Mouse (Mus musculus) splenic B cell, adult 2 months (primary cell): ENCODE data around the gene Iqcj.

ENCODE experiments used
- DNase-seq: peaks from one replicate; pipeline ENCODE4 v3.0.0-alpha.2; 2011; ENCODE audit warnings: low read depth, low spot score
- H3K27me3 ChIP-seq: 2 replicates; pipeline ENCODE4 v1.6.1; 2012; ENCODE audit warnings: mild to moderate bottlenecking, low read length, moderate library complexity, mixed read lengths; ENCODE audit not compliant: control insufficient read depth, poor library complexity, insufficient read depth, severe bottlenecking
- H3K36me3 ChIP-seq: 2 replicates; pipeline ENCODE4 v1.6.1; 2012; ENCODE audit warnings: mild to moderate bottlenecking, low read length, moderate library complexity, mixed read lengths; ENCODE audit not compliant: control insufficient read depth, poor library complexity, insufficient read depth, severe bottlenecking

Gene Iqcj

DNA sequence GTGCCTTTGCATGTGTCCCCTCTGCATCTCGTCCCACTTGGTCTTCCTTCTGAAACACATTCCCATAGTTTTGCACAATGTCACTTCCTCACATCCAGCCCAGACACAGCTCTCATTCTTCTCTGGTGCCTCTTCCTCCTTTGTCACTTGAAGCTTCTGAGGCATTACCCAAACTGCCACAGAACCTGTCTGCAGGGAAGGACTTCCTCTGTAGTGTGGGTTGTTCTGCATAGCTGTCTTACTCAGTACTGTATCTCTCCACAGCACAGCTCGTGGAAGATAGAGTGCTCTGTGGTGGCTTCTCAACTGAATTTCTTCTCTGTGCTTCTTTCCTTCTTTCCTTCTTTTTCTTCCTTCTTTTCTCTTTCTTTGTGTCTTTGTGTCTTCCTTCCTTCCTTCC is 33.4 kb downstream of the Iqcj start:
- no peak for DNase-seq
- Histone ChIP-seq H3K36me3 (no peaks in the 10 kb centered on the region), H3K27me3 (no peaks in the 10 kb centered on the region)

DNA sequence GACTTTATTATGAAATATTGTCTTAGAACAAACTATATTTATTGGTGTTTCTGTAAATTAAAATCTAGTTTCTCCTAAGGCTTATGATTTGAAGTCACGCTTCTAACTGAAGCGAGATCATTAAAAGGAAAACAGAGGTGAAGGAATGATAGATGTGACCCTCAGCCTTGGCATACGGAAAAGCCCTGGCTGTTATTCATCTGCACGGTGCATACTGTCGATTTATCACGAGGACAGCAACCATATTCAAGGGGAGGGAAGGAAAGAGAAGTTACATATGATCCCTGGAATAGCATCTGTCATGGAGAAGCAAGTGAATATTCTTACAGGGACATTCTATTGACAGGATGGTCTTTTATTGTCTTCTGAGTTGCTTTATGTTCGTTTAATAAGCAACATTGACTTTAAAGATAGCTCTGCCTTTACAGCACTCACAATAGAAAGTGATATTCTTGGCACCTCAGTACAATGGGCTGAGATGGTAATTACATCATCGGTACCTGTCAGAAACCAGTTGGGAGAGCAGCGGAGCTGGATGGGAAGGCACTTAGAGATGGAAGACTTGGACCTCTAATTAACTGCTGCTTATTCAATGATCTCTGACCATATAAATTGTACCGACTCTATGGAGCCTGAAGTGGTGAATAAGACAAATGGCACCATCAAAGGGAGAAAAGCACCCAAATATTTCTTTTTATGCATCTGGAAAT is 38.6 kb downstream of the Iqcj start:
- DNase-seq, result no peak
- Histone ChIP-seq H3K27me3 (no peaks in the 10 kb centered on the region), H3K36me3 (no peaks in the 10 kb centered on the region)

DNA sequence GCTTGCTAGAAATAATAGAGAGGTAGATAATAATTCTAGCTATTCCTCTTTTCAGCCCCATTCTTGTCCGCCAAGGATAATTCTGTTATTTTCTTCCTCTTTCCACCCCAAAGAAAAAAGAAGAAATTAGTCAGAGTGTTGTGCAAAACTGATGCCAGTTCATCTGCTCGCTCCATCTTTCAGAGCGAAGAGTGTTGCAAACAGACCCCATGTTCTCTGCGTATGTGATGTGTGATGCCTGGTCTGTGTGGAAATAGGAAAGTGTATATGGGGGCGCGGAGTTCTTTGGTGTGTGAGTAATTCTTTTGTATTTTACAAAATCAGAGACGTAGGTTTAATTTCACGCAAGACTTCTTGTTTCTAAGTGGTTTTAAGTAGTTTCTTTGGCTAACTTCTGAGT is 39.2 kb downstream of the Iqcj start:
- no peak for DNase-seq
- no peaks in the 10 kb centered on the region for H3K27me3 ChIP-seq

DNA sequence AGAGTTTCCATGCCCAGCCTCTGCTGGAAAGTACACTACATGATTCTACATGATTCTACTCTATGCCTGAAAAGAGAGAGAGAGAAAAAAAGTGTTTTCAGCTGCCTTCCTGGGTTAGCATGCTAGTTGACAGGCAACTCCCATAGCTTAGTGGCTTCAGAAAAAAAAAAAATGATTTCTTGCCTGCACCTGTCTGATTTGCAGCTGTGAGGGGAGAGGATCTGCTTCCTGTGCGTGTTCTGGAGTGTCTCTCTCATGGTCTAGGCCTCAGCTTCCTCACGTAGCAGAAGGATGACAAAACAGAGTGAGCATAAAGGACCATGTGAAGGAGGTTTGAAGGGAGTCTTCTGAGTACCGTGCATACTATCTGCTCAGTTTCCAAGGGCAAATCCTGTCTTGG is 39.9 kb downstream of the Iqcj start:
- H3K27me3 ChIP-seq, result no peaks in the 10 kb centered on the region
- no peaks in the 10 kb centered on the region for H3K36me3 ChIP-seq
- no peak for DNase-seq

More for the DNA sequence above, 39.2 kb downstream of the Iqcj start:
- no peaks in the 10 kb centered on the region for H3K36me3 ChIP-seq

DNA sequence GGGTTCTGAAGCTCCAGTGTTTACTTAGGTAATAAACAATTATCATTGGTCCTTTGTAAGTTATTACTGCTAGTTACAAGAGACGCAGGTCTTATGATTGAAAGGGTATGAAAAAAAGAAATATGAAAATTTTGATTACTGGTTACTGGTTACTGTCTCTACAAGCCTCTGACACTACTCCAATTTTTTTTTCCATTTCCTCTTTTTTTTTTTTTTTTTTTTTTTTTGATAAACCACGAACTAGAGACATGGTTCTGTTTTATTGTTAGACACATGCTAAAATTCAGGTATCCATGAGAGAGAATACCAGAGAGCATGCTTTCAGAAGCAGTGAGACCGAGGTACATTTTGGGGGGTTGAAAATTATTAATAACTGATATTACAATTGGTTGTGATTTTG is 43.8 kb downstream of the Iqcj start:
- no peaks in the 10 kb centered on the region for H3K36me3 ChIP-seq
- H3K27me3 ChIP-seq, result no peaks in the 10 kb centered on the region
- no peak for DNase-seq

DNA sequence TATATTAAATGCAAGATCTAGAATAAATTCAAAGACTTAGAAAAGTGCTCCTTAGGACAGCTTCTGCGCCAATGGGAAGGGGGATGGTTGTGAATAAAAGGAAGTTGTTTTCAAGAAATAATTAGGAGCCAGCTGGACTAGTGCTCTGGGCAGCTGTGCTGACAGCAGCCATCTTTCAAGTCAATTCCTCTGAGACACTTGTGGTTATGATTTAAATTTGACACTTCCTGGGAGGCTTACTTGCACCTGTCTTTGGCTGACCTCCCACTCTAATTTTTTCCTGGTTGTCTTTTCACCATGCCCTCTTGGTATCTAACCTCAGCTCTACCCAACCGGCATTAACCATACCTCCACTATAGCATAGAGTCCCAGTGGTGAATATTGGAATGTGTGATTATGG is 55.0 kb downstream of the Iqcj start:
- Histone ChIP-seq H3K27me3 (no peaks in the 10 kb centered on the region), H3K36me3 (no peaks in the 10 kb centered on the region)
- DNase-seq, result no peak

DNA sequence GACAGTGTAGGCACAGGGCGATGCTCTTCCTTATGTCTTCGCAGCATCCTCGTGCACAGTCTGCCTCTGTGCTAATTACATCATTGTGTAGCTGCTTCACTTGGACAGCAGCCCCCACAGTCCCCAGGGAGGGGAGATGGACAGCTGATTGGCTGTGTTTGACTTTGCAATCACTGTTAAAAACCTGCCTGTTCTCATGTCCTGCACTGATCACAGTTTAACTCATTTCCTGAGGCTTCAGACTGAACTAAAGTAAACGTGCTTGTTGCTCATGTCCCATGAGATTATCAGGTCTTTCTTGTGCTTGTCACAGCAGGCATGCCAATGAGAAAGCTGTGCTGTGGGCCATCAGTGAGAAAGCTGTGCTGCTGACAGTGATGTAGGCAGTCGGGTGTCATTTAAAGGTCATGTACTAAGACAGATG is 60.5 kb downstream of the Iqcj start:
- H3K36me3 ChIP-seq, result no peaks in the 10 kb centered on the region
- no peak for DNase-seq
- H3K27me3 ChIP-seq, result no peaks in the 10 kb centered on the region

DNA sequence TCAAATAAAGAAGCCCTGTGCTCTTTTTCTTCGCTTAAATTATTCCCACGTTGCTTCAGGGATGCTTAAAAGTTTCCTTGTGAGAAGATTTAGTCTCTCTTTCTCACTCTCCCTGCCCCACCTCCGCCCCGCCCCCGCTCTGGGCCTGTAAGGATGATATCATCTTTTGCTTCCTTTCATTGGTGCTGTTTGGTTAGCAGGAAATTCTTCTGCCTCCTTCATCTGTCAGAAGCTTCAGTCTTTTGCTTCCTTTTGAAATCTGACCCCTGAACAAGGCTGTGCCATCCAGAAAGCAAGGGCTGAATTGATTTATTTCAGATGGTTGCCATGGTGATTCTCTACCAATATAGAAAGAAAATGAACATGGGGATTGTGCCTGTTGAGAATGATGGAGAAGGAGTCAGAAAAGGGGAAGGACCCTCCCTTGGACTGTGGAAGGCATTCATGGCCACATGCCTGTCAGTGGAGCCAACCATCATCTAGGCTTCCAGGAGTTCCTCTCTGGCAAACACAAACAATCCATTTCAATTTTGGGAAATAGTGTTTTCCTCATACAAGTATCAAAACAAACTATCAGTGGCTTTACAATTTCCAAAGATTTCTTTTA is 62.5 kb downstream of the Iqcj start:
- no peaks in the 10 kb centered on the region for H3K36me3 ChIP-seq
- no peaks in the 10 kb centered on the region for H3K27me3 ChIP-seq
- DNase-seq, result no peak

DNA sequence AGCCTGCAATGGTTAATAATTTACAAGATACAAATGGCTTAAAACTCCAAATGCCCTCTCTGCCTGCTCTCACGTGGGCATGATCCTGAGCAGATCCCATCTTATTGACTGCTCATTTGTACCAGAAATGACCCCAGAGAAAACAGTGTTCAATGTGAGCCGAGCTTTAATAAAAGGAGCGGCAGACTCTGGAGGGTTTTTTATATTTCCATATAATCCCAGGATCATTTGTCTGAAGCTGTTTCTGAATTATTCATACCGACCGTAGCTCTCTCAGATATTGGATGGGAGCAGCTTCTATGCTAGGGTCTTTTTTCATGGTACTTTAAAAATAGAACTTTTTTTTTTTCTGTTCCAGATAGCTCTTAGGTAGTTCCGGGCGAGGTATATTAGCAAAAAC is 67.7 kb downstream of the Iqcj start:
- DNase-seq, result no peak
- Histone ChIP-seq H3K36me3 (no peaks in the 10 kb centered on the region), H3K27me3 (no peaks in the 10 kb centered on the region)

DNA sequence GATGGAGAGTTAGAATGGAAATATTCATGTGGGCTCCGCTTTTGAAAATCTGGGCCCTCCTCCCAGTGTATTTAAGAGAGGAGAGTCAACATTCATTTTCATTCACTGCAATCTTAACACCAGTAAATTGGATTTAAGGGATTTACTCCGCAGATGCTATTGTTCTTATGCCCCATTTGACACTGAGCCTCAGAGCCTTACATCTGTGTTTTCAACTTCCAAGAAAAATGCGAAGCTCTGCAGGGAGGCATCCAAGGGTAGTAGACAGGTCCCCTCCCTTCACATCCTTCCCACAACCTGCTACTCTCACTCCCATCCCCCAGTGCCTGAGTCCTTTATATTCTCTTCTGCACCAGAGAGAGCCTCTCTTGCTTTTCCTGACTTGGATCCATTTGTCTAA is 68.1 kb downstream of the Iqcj start:
- no peak for DNase-seq
- Histone ChIP-seq H3K36me3 (no peaks in the 10 kb centered on the region), H3K27me3 (no peaks in the 10 kb centered on the region)

DNA sequence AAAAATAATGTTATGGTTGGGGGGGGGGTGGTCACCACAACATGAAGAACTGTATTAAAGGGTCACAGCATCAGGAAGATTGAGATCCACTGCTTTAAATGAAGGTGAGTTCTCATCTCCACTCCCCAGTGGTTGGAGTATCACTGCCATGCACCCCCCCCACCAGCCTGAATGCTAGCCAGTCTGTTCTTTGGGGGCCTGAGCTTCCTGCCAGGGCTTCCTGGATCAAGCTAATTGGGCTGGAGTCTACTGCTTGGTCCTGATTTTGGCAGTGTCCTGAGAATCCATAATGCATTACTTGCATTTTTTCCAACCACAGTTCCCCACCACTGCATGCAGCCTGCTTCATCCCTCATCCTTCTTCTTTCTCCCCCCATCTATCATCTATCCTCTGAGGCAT is 68.7 kb downstream of the Iqcj start:
- H3K27me3 ChIP-seq, result no peaks in the 10 kb centered on the region
- no peak for DNase-seq
- no peaks in the 10 kb centered on the region for H3K36me3 ChIP-seq

DNA sequence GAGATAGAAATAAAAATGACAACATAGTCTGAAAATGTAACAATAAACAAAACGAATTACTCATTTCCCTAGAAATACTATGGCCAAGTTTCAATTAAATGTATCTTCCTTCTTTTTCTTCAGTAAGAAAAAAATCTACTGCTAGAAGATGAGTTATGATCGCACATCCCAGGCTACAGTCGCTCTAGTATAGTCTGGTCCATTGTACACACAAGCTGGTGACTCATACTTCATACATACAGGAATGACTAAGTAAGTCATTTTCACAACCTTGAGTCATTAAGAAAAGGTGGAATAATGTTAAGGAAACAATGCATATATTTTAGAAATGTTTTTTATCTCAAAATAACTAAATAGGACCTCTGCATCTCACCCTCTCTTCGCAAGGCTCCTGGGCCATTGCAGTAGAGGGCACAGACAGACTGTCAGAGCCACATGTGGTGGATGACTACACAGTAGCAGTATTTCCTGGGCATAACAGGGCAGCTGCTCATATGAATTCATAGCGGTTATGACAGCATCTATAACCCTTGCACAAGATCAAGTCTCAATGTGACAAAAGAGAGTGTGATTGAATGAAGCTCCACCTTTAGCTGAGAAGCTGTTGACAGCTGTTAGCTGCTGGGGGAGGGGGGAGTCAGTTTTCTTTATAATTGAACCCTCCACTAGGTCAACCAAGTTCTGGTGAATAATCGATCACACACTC is 70.1 kb downstream of the Iqcj start:
- no peaks in the 10 kb centered on the region for H3K36me3 ChIP-seq
- no peaks in the 10 kb centered on the region for H3K27me3 ChIP-seq
- DNase-seq, result no peak

DNA sequence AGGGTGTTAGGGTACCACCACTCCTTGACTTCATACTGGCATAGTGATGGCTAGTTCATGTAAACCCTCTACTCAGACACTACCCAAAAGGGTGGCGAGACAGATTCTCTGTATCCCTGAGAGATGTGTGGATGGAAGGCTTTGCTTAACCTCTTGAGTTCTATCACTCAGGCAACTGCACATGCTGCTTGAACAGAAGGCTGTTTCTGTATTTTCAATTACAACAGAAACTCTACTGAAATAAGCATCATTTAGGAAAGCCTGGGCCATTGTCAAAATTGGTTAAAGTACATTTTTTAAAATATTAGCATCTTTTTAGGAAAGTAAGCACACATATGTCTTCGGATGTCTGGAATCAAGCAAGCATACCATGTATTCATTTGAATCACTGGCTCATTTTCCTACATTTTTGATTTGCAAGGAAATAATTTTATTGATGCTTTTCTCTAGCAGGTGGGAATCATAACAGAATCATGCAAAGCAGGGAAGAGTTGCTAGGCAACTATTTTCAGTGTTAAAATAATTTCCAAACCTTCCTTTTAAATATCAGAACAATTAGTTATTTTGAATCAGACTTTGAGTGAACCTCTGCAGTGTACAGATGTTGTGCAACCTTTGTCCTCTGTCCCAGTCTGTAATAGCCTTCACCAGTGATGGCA is 82.4 kb downstream of the Iqcj start:
- no peaks in the 10 kb centered on the region for H3K27me3 ChIP-seq

DNA sequence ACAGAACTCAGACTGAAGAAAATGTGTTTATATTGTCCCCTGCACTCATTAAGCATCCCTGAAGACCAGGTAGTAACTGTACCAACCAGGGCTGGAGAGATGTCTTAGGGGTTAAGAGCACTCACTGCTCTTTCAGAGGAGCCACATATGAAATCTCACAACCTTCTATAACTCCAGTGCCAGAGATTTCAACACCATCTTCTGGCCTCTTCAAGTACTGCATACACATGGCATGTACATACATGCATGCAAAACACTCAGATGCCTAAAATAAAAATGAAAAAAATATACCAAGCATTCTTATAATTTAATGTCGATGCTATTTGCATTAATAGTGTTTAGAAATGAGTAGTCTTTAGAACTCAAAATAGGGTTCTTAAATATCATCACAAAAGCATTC is 88.0 kb downstream of the Iqcj start:
- DNase-seq, result no peak
- H3K27me3 ChIP-seq, result no peaks in the 10 kb centered on the region
- H3K36me3 ChIP-seq, result no peaks in the 10 kb centered on the region

More for the DNA sequence above, 82.4 kb downstream of the Iqcj start:
- DNase-seq, result no peak
- no peaks in the 10 kb centered on the region for H3K36me3 ChIP-seq

DNA sequence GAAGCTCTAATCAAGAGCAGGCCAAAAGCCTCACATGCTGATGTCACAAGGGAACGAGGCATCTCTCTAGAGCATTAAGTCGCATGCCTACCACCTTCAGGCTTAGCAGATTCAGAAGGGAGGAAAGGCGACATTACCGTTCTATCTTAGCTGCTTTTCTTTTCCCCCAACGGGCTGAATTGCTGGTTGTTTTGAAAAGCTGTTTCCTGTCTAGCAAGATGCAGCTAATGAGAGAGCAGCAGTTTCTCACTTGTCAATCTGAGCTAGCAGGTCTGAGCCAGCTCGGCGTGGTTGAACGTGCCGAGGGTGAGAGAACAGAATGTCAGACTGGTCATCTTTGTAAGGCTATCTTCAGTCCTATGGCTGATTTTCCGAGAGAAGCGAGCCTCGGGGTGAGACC is 91.3 kb downstream of the Iqcj start:
- DNase-seq, result no peak
- no peaks in the 10 kb centered on the region for H3K36me3 ChIP-seq
- H3K27me3 ChIP-seq, result no peaks in the 10 kb centered on the region
